Mouse (Mus musculus): ENCODE data around the gene Bora.

GRCm38 (mm10) chr14:99121584-99122339 is 75.7 kb downstream of the Bora start:
- no peak for TF ChIP-seq CTCF (conservative IDR thresholded peaks at IDR 0.05; ENCODE audit: low read length)
- no peak for TF ChIP-seq POU5F1 (IDR thresholded peaks at IDR 0.05; ENCODE audit: borderline replicate concordance, low read length)
